Mouse (Mus musculus) monocyte, adult 5-6 weeks (primary cell): ENCODE measurements around the gene Dek. TPM values are rescaled to one million over a fixed set of nuclear protein-coding genes. Genes with fewer than 3 reads are reported as not detected.
A peak's percentile ranks its signal among the peaks of the same experiment; 100 is the strongest.

Experiments
- ATAC-seq: fragments of 153-309, 156-312 bp; replicated peaks from 2 replicates; pipeline ENCODE4 v1.8.0; 2017; ENCODE audit warnings: mild to moderate bottlenecking; ENCODE audit not compliant: low TSS enrichment, insufficient number of reproducible peaks, severe bottlenecking, poor library complexity, low FRiP score
- total RNA-seq: library from RNA; stranded (forward); fragments of 200-1000, 200-491, 200-594 nt; gene quantifications from 3 replicates; pipeline ENCODE4 v1.2.3, GENCODE M21; 2017

The Dek gene
- total RNA-seq, 1 experiment from 2014 or later = 364 TPM

DNA sequence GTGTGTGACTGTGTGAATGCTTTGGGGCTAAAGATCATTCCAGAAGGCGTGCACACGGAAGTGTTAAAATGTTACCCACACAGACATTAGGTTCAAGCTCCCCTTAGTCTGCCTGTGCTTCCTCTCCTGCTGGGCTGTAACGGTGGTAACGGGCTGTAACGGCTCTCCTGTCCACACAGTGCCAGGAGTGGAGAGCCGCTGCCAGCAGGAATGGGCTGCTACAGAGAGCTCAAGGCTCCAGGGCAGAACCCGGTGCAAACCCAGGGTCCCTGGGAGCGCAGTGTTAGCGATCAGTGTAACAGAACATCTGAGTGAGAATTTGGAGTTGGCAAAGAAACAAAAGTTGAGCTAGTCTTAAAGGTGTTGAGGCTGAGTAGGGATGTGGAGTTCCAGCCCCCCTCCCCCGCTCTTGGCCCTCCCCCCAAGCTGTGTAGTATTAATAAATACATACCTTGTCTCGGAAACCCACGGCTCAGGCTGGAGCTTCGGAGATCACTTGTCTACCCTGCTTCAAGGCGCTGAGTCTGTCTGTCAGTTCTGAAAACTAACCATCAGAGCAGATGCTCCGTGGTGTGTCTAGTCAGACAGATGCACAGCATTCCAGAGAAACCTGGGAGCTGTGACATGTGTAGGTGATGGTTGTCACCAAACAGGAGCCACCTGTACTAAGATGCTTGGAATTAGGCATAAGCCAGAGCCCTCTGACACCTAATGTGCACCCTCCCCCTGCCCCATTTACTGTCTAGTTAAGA, 35.5 kb downstream of the Dek start:
- no peak for ATAC-seq

DNA sequence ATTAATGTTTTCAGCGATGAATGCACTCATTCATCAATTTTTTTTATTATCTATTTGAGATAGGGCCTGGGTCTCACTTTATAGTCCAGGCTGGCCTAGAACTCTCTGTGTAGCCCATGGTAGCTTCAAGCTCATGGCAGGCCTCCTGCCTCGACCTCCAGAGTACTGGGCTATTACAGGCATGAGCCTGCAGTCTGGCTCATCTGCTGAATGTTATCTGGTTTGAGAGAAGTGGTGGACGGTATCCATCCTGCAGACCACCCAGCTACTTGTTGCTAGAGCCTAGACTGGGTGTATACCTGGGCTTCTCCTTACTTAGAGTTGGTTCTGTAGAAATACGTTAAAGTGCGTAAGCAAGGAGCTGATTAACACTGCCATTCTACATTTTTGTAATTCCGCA, 39.0 kb downstream of the Dek start:
- ATAC-seq = no peak

DNA sequence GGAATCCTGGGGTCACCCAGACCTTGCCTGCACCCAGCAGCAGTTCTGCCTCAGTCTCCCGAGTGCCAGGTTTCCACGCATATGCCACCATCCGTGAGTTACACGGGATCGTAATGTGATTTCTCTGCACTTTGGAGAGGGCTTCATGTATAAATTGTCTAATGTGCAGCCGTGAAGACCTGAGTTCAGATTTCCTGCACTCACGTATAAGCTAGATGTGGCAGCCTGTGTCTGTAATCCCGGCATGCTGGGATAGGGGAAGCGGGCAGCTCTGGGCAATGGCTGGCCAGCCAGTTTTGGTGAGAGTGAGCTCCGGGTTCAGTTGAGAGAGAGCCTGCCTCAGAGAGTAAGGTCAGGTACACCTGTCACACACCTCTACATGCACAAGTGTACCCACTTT, 39.5 kb downstream of the Dek start:
- no peak for ATAC-seq

DNA sequence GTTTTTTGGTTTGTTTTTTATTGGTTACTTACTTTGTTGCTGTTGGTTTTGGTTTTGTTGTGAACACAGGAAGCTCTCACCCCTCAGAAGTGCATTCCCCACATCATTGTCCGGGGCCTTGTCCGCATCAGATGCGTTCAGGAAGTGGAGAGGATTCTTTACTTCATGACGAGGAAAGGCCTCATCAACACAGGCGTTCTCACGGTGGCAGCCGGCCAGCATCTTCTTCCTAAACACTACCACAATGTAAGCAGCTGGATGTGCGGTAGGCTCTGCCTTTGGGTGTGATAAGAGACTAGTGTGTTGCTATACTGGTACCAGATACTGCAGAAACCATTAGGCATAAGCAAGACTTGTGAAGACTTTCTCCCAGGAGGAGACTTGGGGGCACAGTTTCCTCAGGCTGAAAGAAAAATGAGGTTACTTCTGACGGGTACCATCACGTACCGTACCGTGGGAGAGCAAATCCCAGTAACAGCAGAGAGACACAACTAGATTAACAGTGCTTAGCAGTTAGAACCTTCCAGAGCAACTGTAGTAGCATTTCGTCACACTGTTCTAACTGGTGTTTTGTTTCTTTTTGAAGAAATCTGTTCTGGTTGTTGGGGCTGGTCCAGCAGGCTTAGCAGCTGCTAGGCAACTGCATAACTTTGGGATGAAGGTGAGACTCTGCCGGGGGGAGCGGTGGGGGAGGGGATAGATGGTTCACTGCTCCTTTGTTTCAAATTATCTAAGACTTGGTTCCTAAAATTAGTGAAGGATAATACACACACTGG, 41.8 kb downstream of the Dek start:
- no peak for ATAC-seq

DNA sequence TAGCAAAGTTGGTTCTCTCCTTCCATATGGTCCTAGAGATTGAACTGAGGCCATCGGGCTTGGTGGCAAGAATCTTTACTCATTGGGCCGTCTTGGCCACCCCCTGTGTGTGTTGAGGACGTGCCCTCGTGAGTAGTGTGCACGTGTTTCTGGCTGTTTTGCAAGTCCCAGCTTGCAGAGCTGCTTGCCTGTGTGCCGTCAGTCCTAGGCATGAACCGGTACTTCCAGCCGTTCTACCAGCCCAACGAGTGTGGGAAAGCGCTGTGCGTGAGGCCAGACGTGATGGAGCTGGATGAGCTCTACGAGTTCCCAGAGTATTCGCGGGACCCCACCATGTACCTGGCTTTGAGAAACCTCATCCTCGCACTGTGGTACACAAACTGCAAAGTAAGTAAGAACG, 43.2 kb downstream of the Dek start:
- ATAC-seq = no peak

DNA sequence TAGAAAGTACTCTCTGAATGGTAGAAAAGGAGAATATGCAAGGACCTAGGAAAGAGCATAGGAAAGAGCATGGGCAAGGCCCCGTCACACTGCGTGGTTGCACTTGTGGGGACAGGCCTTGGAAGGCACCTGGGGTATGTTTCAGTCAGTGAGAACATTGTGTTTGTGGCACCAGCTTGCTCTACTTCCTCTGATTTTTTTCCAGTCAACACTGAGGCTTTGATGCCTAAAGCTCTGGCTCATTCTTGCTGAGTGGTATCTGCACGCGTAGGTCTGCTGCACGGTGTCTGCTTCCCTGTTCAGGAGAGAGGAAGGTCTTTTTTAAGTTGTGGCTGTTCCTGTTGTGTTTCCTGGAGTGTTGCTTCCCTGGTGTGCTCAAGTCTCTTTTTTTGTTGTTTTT, 49.2 kb downstream of the Dek start:
- no peak for ATAC-seq

DNA sequence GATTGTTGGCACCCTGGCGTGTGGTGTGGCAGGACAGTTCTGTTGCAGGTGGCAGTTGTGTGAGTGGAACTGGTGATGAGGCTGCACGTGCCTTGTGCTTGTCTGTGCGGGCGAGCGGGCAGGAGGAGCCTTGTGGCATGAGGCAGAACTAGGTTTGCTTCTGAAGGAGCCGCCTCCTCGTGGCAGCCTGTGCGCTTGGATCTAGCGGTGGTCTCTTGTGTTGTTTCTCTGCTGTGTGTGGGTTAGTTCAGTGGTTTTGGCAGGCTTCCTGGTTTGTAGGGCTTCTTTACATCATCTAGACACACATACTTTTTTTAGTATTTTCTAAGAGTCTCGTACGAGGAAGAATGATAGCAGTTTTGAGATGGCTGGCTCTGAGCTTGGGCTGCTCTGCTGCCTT, 49.9 kb downstream of the Dek start:
- ATAC-seq = no peak

DNA sequence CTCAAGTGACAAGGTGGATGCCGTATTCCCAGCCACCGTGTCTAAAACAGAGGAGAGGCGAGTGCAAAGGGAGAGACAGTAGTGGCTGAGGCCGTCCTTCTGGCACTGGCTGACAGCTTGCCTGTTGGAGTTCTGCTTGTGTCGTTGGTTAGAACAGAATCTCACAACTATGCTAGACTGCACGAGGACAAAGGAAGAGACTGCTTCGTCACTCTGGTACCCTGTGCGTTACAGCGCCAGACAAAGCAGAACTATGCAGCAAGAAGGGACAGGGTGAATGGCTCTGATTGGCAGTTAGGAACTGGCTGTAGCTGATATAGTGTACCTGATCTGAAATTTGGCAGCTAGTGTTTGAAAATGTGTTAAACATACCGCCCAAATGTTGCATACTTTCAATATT, 52.0 kb downstream of the Dek start:
- ATAC-seq = no peak

DNA sequence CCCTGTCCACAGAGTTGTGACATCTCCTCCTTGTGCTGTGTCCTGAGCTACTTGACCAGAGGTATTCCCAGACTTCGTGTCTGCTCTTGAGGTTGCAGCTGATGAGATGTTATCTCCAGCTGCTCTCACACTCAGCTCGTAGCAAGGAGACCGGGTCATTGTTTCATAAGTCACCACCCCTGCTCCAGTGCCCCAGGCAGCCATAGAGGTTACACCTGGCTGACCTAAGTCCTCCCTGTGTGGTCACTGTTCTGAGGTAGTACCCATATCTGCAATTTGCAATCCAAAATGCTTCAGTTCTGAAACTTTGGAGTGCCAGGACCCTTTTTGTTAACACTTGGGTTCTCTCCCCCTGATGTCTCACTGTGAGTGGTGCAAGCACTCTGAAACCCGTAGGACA, 56.0 kb downstream of the Dek start:
- ATAC-seq = no peak

DNA sequence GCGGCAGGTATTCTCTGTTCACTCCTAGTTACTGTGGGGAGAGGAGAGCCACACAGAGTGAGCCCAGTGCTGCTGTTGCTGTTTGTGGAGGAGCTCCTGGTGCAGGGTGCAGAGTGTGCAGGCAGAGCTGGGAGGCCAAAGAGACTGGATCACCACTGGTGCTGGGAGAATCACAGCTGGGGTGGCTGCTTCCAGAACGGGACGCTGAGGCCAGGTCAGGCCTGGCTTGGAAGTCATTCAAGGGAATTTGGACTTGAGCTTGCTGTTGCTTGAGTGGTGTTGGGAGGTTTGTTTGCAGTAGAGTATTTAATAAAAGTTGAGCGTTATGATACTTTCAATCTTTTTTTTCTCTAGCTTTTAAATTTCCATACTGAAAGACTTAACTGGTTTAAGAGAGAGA, 58.0 kb downstream of the Dek start:
- ATAC-seq = no peak

DNA sequence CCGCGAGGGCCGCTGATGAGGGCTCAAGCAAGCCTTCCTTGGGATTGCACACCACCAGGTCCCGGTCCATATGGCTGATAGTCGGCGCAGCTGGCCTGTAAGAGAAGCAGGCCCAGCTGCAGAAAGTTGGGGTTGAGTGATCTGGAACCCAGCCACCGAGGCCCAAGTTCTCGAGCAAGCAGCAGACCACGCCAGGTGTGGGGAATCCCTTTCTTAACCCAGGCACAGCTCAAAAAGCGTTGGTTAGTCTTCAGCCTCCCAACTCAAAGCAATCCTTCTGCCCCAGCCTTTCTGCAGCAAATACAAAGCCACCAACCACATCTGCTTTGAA, 61.4 kb downstream of the Dek start, which contains the start of gene Tpmt:
TSS of gene Tpmt (minus strand) at position 121 of the 331 bp plus-strand sequence.
- no peak for ATAC-seq

DNA sequence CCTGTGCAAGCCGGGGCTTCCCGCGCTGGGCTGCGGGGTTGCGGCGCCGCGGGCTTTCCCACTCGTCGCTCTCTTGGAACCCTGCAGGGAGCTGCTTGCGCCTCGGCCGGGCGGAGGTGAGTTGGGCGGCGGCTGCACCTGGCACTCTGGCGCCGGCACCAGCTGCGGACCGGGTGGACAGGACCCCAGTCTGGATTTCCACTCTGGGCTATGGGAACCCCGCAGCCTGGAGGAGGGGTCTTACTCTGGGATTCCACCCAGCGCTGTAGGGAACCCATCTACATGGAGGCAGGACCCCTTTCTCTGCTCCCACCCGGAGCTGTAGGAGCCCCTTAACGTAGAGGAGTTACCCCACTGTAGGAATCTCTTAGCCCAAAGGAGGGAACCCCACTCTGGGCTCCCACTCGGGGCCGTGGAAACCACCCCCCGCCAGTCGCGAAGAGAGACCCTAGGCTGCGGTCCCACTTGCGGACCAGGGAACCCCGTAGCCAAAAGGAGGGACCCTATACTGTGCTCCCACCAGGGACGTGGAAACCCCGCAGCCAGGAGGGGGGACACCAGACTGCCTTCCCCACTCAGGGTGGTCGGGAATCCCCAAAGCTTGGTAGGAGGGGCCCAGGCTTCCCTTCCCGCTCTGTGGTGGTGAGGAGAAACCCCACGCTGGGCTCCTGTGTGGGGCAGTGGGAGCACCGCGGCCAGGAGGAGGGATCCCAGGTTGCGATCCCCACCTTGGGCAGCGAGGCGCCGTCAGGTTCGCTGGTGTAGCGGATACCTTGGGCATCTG, 62.0 kb downstream of the Dek start:
- ATAC-seq = no peak

DNA sequence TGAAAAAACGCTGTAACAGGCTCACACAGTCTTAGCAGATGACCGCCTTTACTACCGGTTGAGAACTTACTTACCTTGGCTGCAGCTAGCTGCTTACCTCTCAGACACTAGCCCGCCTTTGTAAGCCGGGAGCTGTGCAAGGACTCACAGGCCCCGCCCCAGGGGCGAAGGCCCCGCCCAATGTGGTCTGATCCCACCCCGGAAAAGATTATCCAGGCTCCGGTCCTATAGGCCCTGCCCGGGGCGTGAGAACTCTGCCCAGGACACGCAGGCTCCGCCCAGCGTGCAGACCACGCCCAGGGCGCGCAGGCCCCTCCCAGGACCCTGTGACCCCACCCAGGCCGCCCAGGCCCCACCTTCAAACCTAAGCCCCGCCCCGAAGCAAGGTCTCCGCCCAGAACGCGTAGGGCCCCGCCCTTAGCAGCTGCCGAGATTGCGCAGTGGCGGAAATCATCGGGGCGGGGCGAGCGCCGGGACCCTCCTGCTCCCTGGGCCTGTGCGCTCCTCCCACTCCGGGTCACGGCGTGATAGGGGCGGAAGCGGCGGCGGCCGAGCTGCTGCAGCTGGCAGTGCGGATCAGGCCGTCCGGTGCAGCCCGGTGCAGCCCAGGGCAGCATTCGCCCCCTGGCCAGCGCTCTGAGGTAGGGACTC, 62.8 kb downstream of the Dek start, which contains the start of gene Kdm1b:
TSS of gene Kdm1b (plus strand) at position 470 of the 651 bp plus-strand sequence.
- ATAC-seq = peak; percentile 94

DNA sequence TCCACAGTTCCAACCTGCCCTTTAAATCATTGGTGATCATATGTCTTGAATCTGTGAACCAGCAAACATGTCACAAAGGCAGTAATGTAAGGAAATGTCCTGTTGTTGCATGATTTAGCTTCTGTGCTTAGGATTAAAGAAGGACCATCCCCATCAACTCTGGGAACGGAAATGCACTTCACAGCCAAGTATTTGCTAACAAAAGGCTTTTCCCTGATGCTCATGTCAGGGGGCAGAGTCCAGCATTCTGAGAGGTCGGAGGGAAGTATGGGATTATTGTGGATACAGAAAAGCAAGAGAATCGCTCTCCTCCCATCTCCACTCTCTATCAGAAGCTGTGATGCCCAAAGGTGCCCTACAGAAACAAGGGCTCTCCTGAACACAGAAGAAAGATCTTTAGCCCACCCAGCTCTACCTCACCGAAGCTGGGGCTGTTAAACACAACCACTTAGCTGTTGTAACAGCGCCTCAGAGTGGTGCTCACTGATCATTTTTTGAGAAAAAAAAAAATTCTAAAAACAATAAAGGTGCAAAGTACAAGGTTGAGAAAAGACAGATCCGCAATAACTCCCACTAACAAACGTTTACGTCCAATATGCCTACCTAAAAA, 63.9 kb downstream of the Dek start:
- ATAC-seq = no peak

DNA sequence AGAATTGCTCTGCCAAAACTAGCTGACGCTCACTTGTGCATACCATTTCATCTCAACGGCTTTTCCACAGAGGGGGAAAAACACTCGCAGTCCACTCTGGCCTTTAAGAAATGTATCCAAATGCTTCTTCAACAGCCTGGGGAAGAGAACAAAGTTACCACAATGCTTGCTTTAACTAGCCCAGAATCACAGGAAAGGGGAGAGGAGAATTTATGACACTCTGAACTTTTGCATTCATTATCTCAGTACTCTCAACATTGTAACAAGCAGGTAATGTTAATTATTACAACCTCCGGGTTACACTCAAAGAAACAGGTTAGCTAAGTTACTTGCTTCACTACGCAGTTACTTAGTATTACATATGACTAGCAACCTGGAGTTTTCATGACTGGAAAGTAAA, 65.9 kb downstream of the Dek start:
- ATAC-seq = no peak

DNA sequence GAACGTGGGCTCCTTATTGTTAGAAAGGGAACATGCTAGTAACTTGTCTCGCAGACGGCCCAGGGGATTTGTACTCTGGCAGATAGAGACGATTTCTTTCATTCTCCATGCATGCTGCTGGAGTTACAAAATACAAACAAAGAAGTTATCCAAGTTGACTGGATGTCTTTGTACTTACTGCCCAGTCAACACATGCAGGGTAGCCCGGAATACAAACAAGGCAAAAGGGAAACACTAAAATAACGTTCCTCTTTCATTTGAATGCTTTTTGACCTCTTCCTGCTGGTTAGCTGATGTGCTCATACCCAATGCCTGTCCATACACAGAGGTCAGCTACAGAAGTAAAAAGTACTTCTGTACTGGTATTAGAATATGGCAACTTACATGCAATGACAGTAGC, 68.1 kb downstream of the Dek start:
- ATAC-seq = no peak
